Comparison of ENCODE assay signal across 8 mouse cellular contexts in the genomic region with DNA sequence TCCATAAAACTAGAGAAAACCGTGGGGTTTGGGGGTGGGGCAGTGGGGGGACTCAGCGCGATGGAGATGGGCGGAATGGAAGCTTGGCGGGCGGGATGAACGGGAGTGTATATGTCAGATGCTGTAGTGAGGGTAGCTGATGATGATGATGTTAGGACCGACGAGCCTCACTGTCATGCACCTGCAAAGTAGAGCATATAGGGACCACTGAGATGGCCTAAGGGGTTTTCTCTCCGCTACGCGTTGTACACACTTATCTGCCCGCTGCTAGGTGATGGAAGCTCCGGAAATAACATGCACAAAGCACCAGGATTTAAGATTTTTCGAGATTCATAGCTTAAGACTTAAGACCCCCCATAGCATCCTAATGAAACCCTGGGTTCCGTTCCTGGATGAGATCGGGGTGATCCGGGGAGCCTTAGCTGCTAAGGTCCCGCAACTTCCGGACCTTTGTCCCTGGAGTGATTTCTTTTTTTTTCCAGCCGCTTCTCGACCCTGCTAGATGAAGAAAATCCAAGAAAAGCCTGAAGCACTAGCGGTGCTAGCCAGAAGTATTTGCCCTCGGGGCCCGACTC. TPM values are rescaled to one million over a fixed set of nuclear protein-coding genes. Genes with fewer than 3 reads are reported as not detected.
DNase-seq lines count a peak whose midpoint lies in the region; ATAC-seq and TF ChIP-seq lines count a peak whose summit lies in the region.

No protein-coding gene starts in this region.

- H3K9me3 ChIP-seq in kidney, embryonic 16.5 days (ENCODE audit: low read length) = no peaks in the 10 kb centered on the region
- H3K9me3 ChIP-seq in embryonic facial prominence, embryonic 11.5 days (replicated peaks; ENCODE audit: control insufficient read depth, low read length) = no peaks in the 10 kb centered on the region
- H3K9me3 ChIP-seq in intestine, embryonic 15.5 days = no peaks in the 10 kb centered on the region

- peak overlapping the region; percentile 79 for H3ac ChIP-seq in myocyte (ENCODE audit: control insufficient read depth, insufficient read length)

- peaks cover 25% of the 10 kb centered on the region for H3K4me1 ChIP-seq in kidney, embryonic 16.5 days (ENCODE audit: insufficient read depth, low read length)
- H3K4me1 ChIP-seq in embryonic facial prominence, embryonic 11.5 days (ENCODE audit: control insufficient read depth, insufficient read depth, low read length) = peaks cover 7% of the 10 kb centered on the region
- peaks cover 28% of the 10 kb centered on the region for H3K4me1 ChIP-seq in intestine, embryonic 15.5 days (replicated peaks)

- H3K4me2 ChIP-seq in kidney, embryonic 16.5 days (replicated peaks; ENCODE audit: low read depth, low read length) = peak overlapping the region; percentile 77
- H3K4me2 ChIP-seq in embryonic facial prominence, embryonic 11.5 days (ENCODE audit: low read depth, low read length) = peak overlapping the region; percentile 69
- peak overlapping the region; percentile 83 for H3K4me2 ChIP-seq in intestine, embryonic 15.5 days (replicated peaks)
- H3K4me2 ChIP-seq in myocyte (ENCODE audit: low read depth) = peak overlapping the region; percentile 88

- peaks cover 82% of the 10 kb centered on the region for H3K79me2 ChIP-seq in myocyte (ENCODE audit: control insufficient read depth, insufficient read depth)

- H3K27me3 ChIP-seq in kidney, embryonic 16.5 days (ENCODE audit: insufficient read depth, low read length) = no peaks in the 10 kb centered on the region
- H3K27me3 ChIP-seq in embryonic facial prominence, embryonic 11.5 days (ENCODE audit: control insufficient read depth, insufficient read depth, low read length) = no peaks in the 10 kb centered on the region
- no peaks in the 10 kb centered on the region for H3K27me3 ChIP-seq in intestine, embryonic 15.5 days (replicated peaks)
- no peaks in the 10 kb centered on the region for H3K27me3 ChIP-seq in myocyte (ENCODE audit: control insufficient read depth, insufficient read depth, insufficient read length)

- peak; percentile 10 for ATAC-seq in kidney, embryonic 16.5 days (ENCODE audit: low FRiP score, low TSS enrichment)
- ATAC-seq in embryonic facial prominence, embryonic 11.5 days (replicated peaks; ENCODE audit: insufficient number of reproducible peaks, low FRiP score, low TSS enrichment, low read depth) = no peak
- ATAC-seq in intestine, embryonic 15.5 days = peak; percentile 5; the same call in 1 of the 2 replicates

- DNase-seq in kidney, postnatal 14 days = no peak
- no peak for DNase-seq in embryonic facial prominence, embryonic 11.5 days (ENCODE audit: low spot score)
- DNase-seq in urinary bladder, postnatal 25 days (ENCODE audit: low spot score) = no peak
- no peak for DNase-seq in kidney, postnatal 10 days
- DNase-seq in left cerebral cortex, postnatal 14 days (ENCODE audit: low spot score in 2 of 2) = no peak

- H3K36me3 ChIP-seq in kidney, embryonic 16.5 days (ENCODE audit: insufficient read depth, low read length) = peaks cover 10% of the 10 kb centered on the region; the same call in 1 of the 2 replicates
- H3K36me3 ChIP-seq in embryonic facial prominence, embryonic 11.5 days (replicated peaks; ENCODE audit: control insufficient read depth, insufficient read depth, low read depth, low read length) = no peaks in the 10 kb centered on the region
- no peaks in the 10 kb centered on the region for H3K36me3 ChIP-seq in intestine, embryonic 15.5 days
- no peaks in the 10 kb centered on the region for H3K36me3 ChIP-seq in myocyte (ENCODE audit: control insufficient read depth, insufficient read depth)

- WGBS in kidney, embryonic 16.5 days = under 1% methylated on average over 25 of the region's 25 CpGs
- whole genome bisulfite sequencing in embryonic facial prominence, embryonic 11.5 days = under 1% methylated on average over 25 of the region's 25 CpGs
- under 1% methylated on average over 25 of the region's 25 CpGs for WGBS in intestine, embryonic 15.5 days

- intact Hi-C loops in left cerebral cortex, postnatal 14 days (cut with DNase I) = loop anchor here (2.0 kb wide), 1 partner anchor 34 kb away; no protein-coding TSS in a partner anchor

- H3K4me3 ChIP-seq in kidney, embryonic 16.5 days (ENCODE audit: low read length) = peak overlapping the region; percentile 94
- H3K4me3 ChIP-seq in embryonic facial prominence, embryonic 11.5 days (ENCODE audit: low read depth, low read length) = peak overlapping the region; percentile 65
- H3K4me3 ChIP-seq in intestine, embryonic 15.5 days (replicated peaks) = peak overlapping the region; percentile 64
- peak overlapping the region; percentile 99 for H3K4me3 ChIP-seq in myocyte

- peak overlapping the region; percentile 99 for H3K27ac ChIP-seq in kidney, embryonic 16.5 days (ENCODE audit: low read length)
- H3K27ac ChIP-seq in embryonic facial prominence, embryonic 11.5 days (replicated peaks; ENCODE audit: low read depth, low read length) = peak overlapping the region; percentile 80
- H3K27ac ChIP-seq in intestine, embryonic 15.5 days = peak overlapping the region; percentile 94

- H3K9ac ChIP-seq in kidney, embryonic 16.5 days (replicated peaks; ENCODE audit: low read length) = peak overlapping the region; percentile 79
- peak overlapping the region; percentile 84 for H3K9ac ChIP-seq in embryonic facial prominence, embryonic 11.5 days (replicated peaks; ENCODE audit: low read length)
- peak overlapping the region; percentile 72 for H3K9ac ChIP-seq in intestine, embryonic 15.5 days

- no peak for TF ChIP-seq POLR2A in myocyte (IDR thresholded peaks at IDR 0.05; ENCODE audit: insufficient read length, low read depth)

TF ChIP-seq in myocyte, 11 proteins besides CTCF, POLR2A, EP300 and RAD21:
- TF ChIP-seq MYOG (IDR thresholded peaks at IDR 0.05; ENCODE audit: control insufficient read depth in 1 of 3, insufficient read depth in 1 of 3, insufficient read length in 2 of 3, low read depth in 2 of 3) (no peak), MYOD1 (IDR thresholded peaks at IDR 0.05; ENCODE audit: control insufficient read depth in 1 of 3, insufficient read length in 2 of 3, low read depth in 2 of 3) (no peak), REST (IDR thresholded peaks at IDR 0.05; ENCODE audit: insufficient read depth, insufficient read length) (no peak), E2F4 (IDR thresholded peaks at IDR 0.05; ENCODE audit: insufficient read depth) (no peak), SRF (IDR thresholded peaks at IDR 0.05; ENCODE audit: control insufficient read depth, insufficient read length, low read depth) (no peak), MAX (IDR thresholded peaks at IDR 0.05; ENCODE audit: low read depth) (no peak), CEBPB (IDR thresholded peaks at IDR 0.05; ENCODE audit: insufficient read depth, poor library complexity, severe bottlenecking) (no peak), TCF12 (IDR thresholded peaks at IDR 0.05; ENCODE audit: insufficient read depth, poor library complexity, severe bottlenecking) (no peak), POLR2AphosphoS2 (IDR thresholded peaks at IDR 0.05; ENCODE audit: insufficient read length, low read depth) (no peak), USF1 (IDR thresholded peaks at IDR 0.05; ENCODE audit: low read depth) (no peak), TCF3 (IDR thresholded peaks at IDR 0.05; ENCODE audit: insufficient read length, low read depth) (no peak)

RNA-seq across cellular contexts. Expression of a gene that starts 0.5 kb away (rescaled TPM):
- polyA plus RNA-seq in kidney, embryonic 16.5 days (2015; fragmentation: Nextera tagmentation; extraction: Ambion mirVana) = 191 and 205 TPM in 2 replicates
- polyA plus RNA-seq in embryonic facial prominence, embryonic 11.5 days (2014; fragmentation: Nextera tagmentation; extraction: Ambion mirVana) = 200 and 215 TPM in 2 replicates
- 140 and 143 TPM in 2 replicates for polyA plus RNA-seq in intestine, embryonic 15.5 days (2015; fragmentation: Nextera tagmentation; extraction: Ambion mirVana)
- polyA plus RNA-seq in myocyte (2012; fragmentation: generic; extraction: Trizol) = 119 TPM
- total RNA-seq in left cerebral cortex, postnatal 14 days (2021) = 10 to 100 TPM; 21.2 to 21.9 TPM

RNA-seq across cellular contexts. Expression of a gene that starts 0.6 kb away (rescaled TPM):
- polyA plus RNA-seq in kidney, embryonic 16.5 days (2015; fragmentation: Nextera tagmentation; extraction: Ambion mirVana) = 29.3 and 30.3 TPM in 2 replicates
- polyA plus RNA-seq in embryonic facial prominence, embryonic 11.5 days (2014; fragmentation: Nextera tagmentation; extraction: Ambion mirVana) = 40.2 and 40.9 TPM in 2 replicates
- 25.1 and 25.6 TPM in 2 replicates for polyA plus RNA-seq in intestine, embryonic 15.5 days (2015; fragmentation: Nextera tagmentation; extraction: Ambion mirVana)
- 9.1 TPM for polyA plus RNA-seq in myocyte (2012; fragmentation: generic; extraction: Trizol)
- total RNA-seq in left cerebral cortex, postnatal 14 days (2021) = 1 to 10 TPM; 6.9 to 8.3 TPM

RNA-seq across cellular contexts. Expression of a gene that starts 20.7 kb away (rescaled TPM):
- 11.8 and 12.6 TPM in 2 replicates for polyA plus RNA-seq in kidney, embryonic 16.5 days (2015; fragmentation: Nextera tagmentation; extraction: Ambion mirVana)
- 11.2 and 11.3 TPM in 2 replicates for polyA plus RNA-seq in embryonic facial prominence, embryonic 11.5 days (2014; fragmentation: Nextera tagmentation; extraction: Ambion mirVana)
- polyA plus RNA-seq in intestine, embryonic 15.5 days (2015; fragmentation: Nextera tagmentation; extraction: Ambion mirVana) = 9.8 and 10.2 TPM in 2 replicates
- 0.36 TPM for polyA plus RNA-seq in myocyte (2012; fragmentation: generic; extraction: Trizol)
- 100 to 1,000 TPM in 1 of 2 experiments, 10 to 100 TPM in 1; 71.8 to 100 TPM for total RNA-seq in left cerebral cortex, postnatal 14 days (2021)

RNA-seq across cellular contexts. Expression of a gene that starts 25.1 kb away (rescaled TPM):
- 12.3 and 14.3 TPM in 2 replicates for polyA plus RNA-seq in kidney, embryonic 16.5 days (2015; fragmentation: Nextera tagmentation; extraction: Ambion mirVana)
- polyA plus RNA-seq in embryonic facial prominence, embryonic 11.5 days (2014; fragmentation: Nextera tagmentation; extraction: Ambion mirVana) = 5.2 and 6.0 TPM in 2 replicates
- polyA plus RNA-seq in intestine, embryonic 15.5 days (2015; fragmentation: Nextera tagmentation; extraction: Ambion mirVana) = 5.8 and 6.8 TPM in 2 replicates
- 6.6 TPM for polyA plus RNA-seq in myocyte (2012; fragmentation: generic; extraction: Trizol)
- 100 to 1,000 TPM; 451 to 452 TPM for total RNA-seq in left cerebral cortex, postnatal 14 days (2021)

RNA-seq across cellular contexts. Expression of a gene that starts 31.7 kb away (rescaled TPM):
- 0.69 and 0.90 TPM in 2 replicates for polyA plus RNA-seq in kidney, embryonic 16.5 days (2015; fragmentation: Nextera tagmentation; extraction: Ambion mirVana)
- polyA plus RNA-seq in embryonic facial prominence, embryonic 11.5 days (2014; fragmentation: Nextera tagmentation; extraction: Ambion mirVana) = 1.5 and 2.1 TPM in 2 replicates
- 0.77 and 0.87 TPM in 2 replicates for polyA plus RNA-seq in intestine, embryonic 15.5 days (2015; fragmentation: Nextera tagmentation; extraction: Ambion mirVana)
- polyA plus RNA-seq in myocyte (2012; fragmentation: generic; extraction: Trizol) = 0.24 TPM
- 1 to 10 TPM; 3.5 to 3.6 TPM for total RNA-seq in left cerebral cortex, postnatal 14 days (2021)
